Mouse (Mus musculus) intestine, embryonic 15.5 days (tissue): Measurements from ENCODE around the gene Cdkl2. TPM values are rescaled to one million over a fixed set of nuclear protein-coding genes. Genes with fewer than 3 reads are reported as not detected.

Experiments
- ATAC-seq: fragments of 200-750 bp; cut with Nextera tagmentation; 2 replicates; pipeline ENCODE4 v1.8.0; 2017; ENCODE audit warnings: moderate TSS enrichment, moderate library complexity
- H3K27ac ChIP-seq: fragments of 300-500 bp; sonication (generic); 2 replicates; pipeline ENCODE4 v1.5.1; 2015; ENCODE audit warnings: mild to moderate bottlenecking, inconsistent platforms
- H3K27me3 ChIP-seq: fragments of 300-500 bp; sonication (generic); replicated peaks from 2 replicates; pipeline ENCODE4 v1.6.1; 2015; ENCODE audit warnings: inconsistent platforms
- H3K36me3 ChIP-seq: fragments of 300-500 bp; sonication (generic); 2 replicates; pipeline ENCODE4 v1.6.1; 2015; ENCODE audit warnings: inconsistent platforms
- H3K4me1 ChIP-seq: fragments of 300-500 bp; sonication (generic); replicated peaks from 2 replicates; pipeline ENCODE4 v1.6.1; 2015; ENCODE audit warnings: inconsistent platforms
- H3K4me2 ChIP-seq: fragments of 300-500 bp; sonication (generic); replicated peaks from 2 replicates; pipeline ENCODE4 v1.6.1; 2015; ENCODE audit warnings: mild to moderate bottlenecking, inconsistent platforms
- H3K4me3 ChIP-seq: fragments of 300-500 bp; sonication (generic); replicated peaks from 2 replicates; pipeline ENCODE4 v1.5.1; 2015; ENCODE audit warnings: inconsistent platforms
- H3K9ac ChIP-seq: fragments of 300-500 bp; sonication (generic); 2 replicates; pipeline ENCODE4 v1.6.1; 2015; ENCODE audit warnings: inconsistent platforms
- H3K9me3 ChIP-seq: fragments of 300-500 bp; sonication (generic); 2 replicates; pipeline ENCODE4 v1.6.1; 2016; ENCODE audit warnings: inconsistent platforms
- WGBS: fragments of 180-500 bp; shearing (Covaris S2); methylation state at CpG from one replicate; pipeline ENCODE4 v1.1.7; 2015; 5-methylcytosine and 5-hydroxymethylcytosine counted together
- polyA plus RNA-seq: library from polyadenylated mRNA; unstranded; fragments of >200 nt; fragmentation: Nextera tagmentation; extraction: Ambion mirVana; gene quantifications from 2 replicates; pipeline ENCODE4 v1.2.1, GENCODE M21; 2015

The Cdkl2 gene
- polyA plus RNA-seq, 1 experiment from 2014 or later, result 2.8 TPM

GRCm38 (mm10) chr5:92063192-92063591 lies 19.5 kb upstream of the Cdkl2 start:
- Histone ChIP-seq H3K27me3 (no peaks in the 10 kb centered on the region), H3K4me3 (no peak overlapping the region), H3K27ac (no peak overlapping the region), H3K36me3 (peaks cover 28% of the 10 kb centered on the region), H3K9ac (no peak overlapping the region), H3K9me3 (no peaks in the 10 kb centered on the region), H3K4me1 (0 out of 2 replicates have a peak, but pooled peaks cover 2% of the 10 kb centered on the region), H3K4me2 (no peak overlapping the region)
- WGBS, result 96% methylated on average over 2 of the region's 2 CpGs
- no peak for ATAC-seq

GRCm38 (mm10) chr5:92052866-92053265 lies 9.2 kb upstream of the Cdkl2 start:
- H3K27ac ChIP-seq, result no peak overlapping the region
- H3K9me3 ChIP-seq, result no peaks in the 10 kb centered on the region
- no peak overlapping the region for H3K9ac ChIP-seq
- H3K4me1 ChIP-seq, result no peaks in the 10 kb centered on the region
- H3K36me3 ChIP-seq, result peaks cover 17% of the 10 kb centered on the region
- H3K4me3 ChIP-seq, result no peak overlapping the region
- ATAC-seq, result no peak
- no peaks in the 10 kb centered on the region for H3K27me3 ChIP-seq
- WGBS, result 93% methylated on average over 6 of the region's 6 CpGs
- H3K4me2 ChIP-seq, result no peak overlapping the region

- Histone ChIP-seq H3K4me2 (no peak overlapping the region), H3K27me3 (no peaks in the 10 kb centered on the region), H3K4me3 (no peak overlapping the region), H3K4me1 (no peaks in the 10 kb centered on the region), H3K36me3 (0 out of 2 replicates have a peak, but pooled peaks cover 6% of the 10 kb centered on the region), H3K9me3 (no peaks in the 10 kb centered on the region), H3K9ac (no peak overlapping the region), H3K27ac (no peak overlapping the region)
- no peak for ATAC-seq
- WGBS, result 81% methylated on average over 3 of the region's 3 CpGs
These were observed 6.7 kb upstream of the Cdkl2 start for GRCm38 (mm10) chr5:92050419-92050818.

- Histone ChIP-seq H3K27ac (peak overlapping the region; percentile 88), H3K4me1 (0 out of 2 replicates have a peak, but pooled peaks cover 4% of the 10 kb centered on the region), H3K4me2 (peak overlapping the region; percentile 85), H3K36me3 (no peaks in the 10 kb centered on the region), H3K27me3 (no peaks in the 10 kb centered on the region), H3K9me3 (no peaks in the 10 kb centered on the region), H3K9ac (peak overlapping the region; percentile 57), H3K4me3 (peak overlapping the region; percentile 82)
- peak; percentile 100 for ATAC-seq
- WGBS, result under 1% methylated on average over 68 of the region's 68 CpGs
These were observed 1.0 kb downstream of the Cdkl2 start for GRCm38 (mm10) chr5:92042377-92043348.

- Histone ChIP-seq H3K27me3 (no peaks in the 10 kb centered on the region), H3K9ac (no peak overlapping the region), H3K4me3 (no peak overlapping the region), H3K4me1 (no peaks in the 10 kb centered on the region), H3K4me2 (no peak overlapping the region), H3K27ac (no peak overlapping the region), H3K9me3 (no peaks in the 10 kb centered on the region), H3K36me3 (no peaks in the 10 kb centered on the region)
- ATAC-seq, result no peak
- WGBS, result 61% methylated on average over 2 of the region's 2 CpGs
These were observed 23.7 kb downstream of the Cdkl2 start for GRCm38 (mm10) chr5:92019960-92020359.

- H3K9ac ChIP-seq, result no peak overlapping the region
- no peaks in the 10 kb centered on the region for H3K4me1 ChIP-seq
- no peaks in the 10 kb centered on the region for H3K36me3 ChIP-seq
- WGBS, result 54% methylated on average over 7 of the region's 7 CpGs
- no peaks in the 10 kb centered on the region for H3K27me3 ChIP-seq
- H3K4me3 ChIP-seq, result no peak overlapping the region
- H3K4me2 ChIP-seq, result no peak overlapping the region
- H3K27ac ChIP-seq, result no peak overlapping the region
- ATAC-seq, result no peak
- H3K9me3 ChIP-seq, result no peaks in the 10 kb centered on the region
These were observed 31.9 kb downstream of the Cdkl2 start for GRCm38 (mm10) chr5:92011756-92012155.

- Histone ChIP-seq H3K9ac (no peak overlapping the region), H3K27me3 (no peaks in the 10 kb centered on the region), H3K4me3 (no peak overlapping the region), H3K4me2 (no peak overlapping the region), H3K4me1 (no peaks in the 10 kb centered on the region), H3K27ac (no peak overlapping the region), H3K36me3 (no peaks in the 10 kb centered on the region), H3K9me3 (no peaks in the 10 kb centered on the region)
- WGBS, result 34% methylated on average over 2 of the region's 2 CpGs
- ATAC-seq, result no peak
These were observed 33.9 kb downstream of the Cdkl2 start for GRCm38 (mm10) chr5:92009827-92010226.

GRCm38 (mm10) chr5:92003011-92003410 lies 40.7 kb downstream of the Cdkl2 start:
- Histone ChIP-seq H3K4me3 (no peak overlapping the region), H3K9ac (no peak overlapping the region), H3K4me2 (no peak overlapping the region), H3K27me3 (no peaks in the 10 kb centered on the region), H3K4me1 (no peaks in the 10 kb centered on the region), H3K27ac (no peak overlapping the region), H3K9me3 (no peaks in the 10 kb centered on the region), H3K36me3 (no peaks in the 10 kb centered on the region)
- peak; percentile 59; the same call in 1 of the 2 replicates for ATAC-seq
- WGBS, result 66% methylated on average over 2 of the region's 2 CpGs

GRCm38 (mm10) chr5:92000770-92001169 lies 42.9 kb downstream of the Cdkl2 start:
- no peak for ATAC-seq
- no peak overlapping the region for H3K4me2 ChIP-seq
- H3K9me3 ChIP-seq, result no peaks in the 10 kb centered on the region
- H3K27ac ChIP-seq, result no peak overlapping the region
- no peaks in the 10 kb centered on the region for H3K27me3 ChIP-seq
- no peak overlapping the region for H3K9ac ChIP-seq
- no peak overlapping the region for H3K4me3 ChIP-seq
- no peaks in the 10 kb centered on the region for H3K36me3 ChIP-seq
- no peaks in the 10 kb centered on the region for H3K4me1 ChIP-seq
- 66% methylated on average over 2 of the region's 2 CpGs for WGBS

GRCm38 (mm10) chr5:91994546-91994945 lies 49.1 kb downstream of the Cdkl2 start:
- H3K4me2 ChIP-seq, result no peak overlapping the region
- no peak overlapping the region for H3K9ac ChIP-seq
- no peaks in the 10 kb centered on the region for H3K27me3 ChIP-seq
- H3K4me3 ChIP-seq, result no peak overlapping the region
- no peaks in the 10 kb centered on the region for H3K9me3 ChIP-seq
- ATAC-seq, result no peak
- H3K27ac ChIP-seq, result no peak overlapping the region
- WGBS, result 70% methylated on average over 13 of the region's 13 CpGs
- H3K36me3 ChIP-seq, result no peaks in the 10 kb centered on the region
- H3K4me1 ChIP-seq, result no peaks in the 10 kb centered on the region

GRCm38 (mm10) chr5:91993061-91993460 lies 50.6 kb downstream of the Cdkl2 start:
- H3K27ac ChIP-seq, result no peak overlapping the region
- no peaks in the 10 kb centered on the region for H3K9me3 ChIP-seq
- 82% methylated on average over 2 of the region's 2 CpGs for WGBS
- no peaks in the 10 kb centered on the region for H3K27me3 ChIP-seq
- H3K4me1 ChIP-seq, result no peaks in the 10 kb centered on the region
- no peak overlapping the region for H3K4me3 ChIP-seq
- ATAC-seq, result no peak
- no peaks in the 10 kb centered on the region for H3K36me3 ChIP-seq
- H3K9ac ChIP-seq, result no peak overlapping the region
- no peak overlapping the region for H3K4me2 ChIP-seq

- no peak for ATAC-seq
- H3K4me3 ChIP-seq, result no peak overlapping the region
- H3K9me3 ChIP-seq, result no peaks in the 10 kb centered on the region
- no peak overlapping the region for H3K27ac ChIP-seq
- no peaks in the 10 kb centered on the region for H3K4me1 ChIP-seq
- no peak overlapping the region for H3K4me2 ChIP-seq
- 64% methylated on average over 6 of the region's 6 CpGs for WGBS
- H3K27me3 ChIP-seq, result no peaks in the 10 kb centered on the region
- H3K36me3 ChIP-seq, result no peaks in the 10 kb centered on the region
- H3K9ac ChIP-seq, result no peak overlapping the region
These were observed 52.3 kb downstream of the Cdkl2 start for GRCm38 (mm10) chr5:91991191-91991937.
